Mouse (Mus musculus) thymus, adult 18-20 months (tissue): ENCODE results near the gene Clip2.

Experiments used
- DNase-seq, 2 experiments: peaks; one replicate each; pipeline ENCODE4 v3.0.0; 2022; ENCODE audit warnings: mixed read lengths in 2 of 2

The Clip2 gene

DNA sequence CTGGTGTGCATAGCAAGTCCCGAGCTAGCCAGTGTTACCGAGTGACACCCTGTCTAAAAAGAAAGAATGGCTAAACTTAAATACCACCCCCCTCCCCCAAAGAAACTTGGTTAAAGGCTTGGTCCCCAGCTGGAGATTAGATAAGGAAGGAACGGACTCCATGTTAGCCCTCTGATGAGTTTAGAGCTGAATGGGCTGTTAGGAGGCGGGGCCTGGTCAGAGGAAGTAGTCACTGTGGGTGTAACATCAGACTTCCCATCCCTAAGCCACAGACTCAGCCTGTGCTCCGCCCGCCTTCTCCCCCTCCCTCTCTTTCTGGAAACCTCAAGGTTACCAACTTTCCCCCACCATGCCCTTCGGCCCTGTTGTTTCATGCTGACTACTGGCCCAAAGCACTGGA, 30.4 kb downstream of the Clip2 start:
- DNase-seq, result no peak

DNA sequence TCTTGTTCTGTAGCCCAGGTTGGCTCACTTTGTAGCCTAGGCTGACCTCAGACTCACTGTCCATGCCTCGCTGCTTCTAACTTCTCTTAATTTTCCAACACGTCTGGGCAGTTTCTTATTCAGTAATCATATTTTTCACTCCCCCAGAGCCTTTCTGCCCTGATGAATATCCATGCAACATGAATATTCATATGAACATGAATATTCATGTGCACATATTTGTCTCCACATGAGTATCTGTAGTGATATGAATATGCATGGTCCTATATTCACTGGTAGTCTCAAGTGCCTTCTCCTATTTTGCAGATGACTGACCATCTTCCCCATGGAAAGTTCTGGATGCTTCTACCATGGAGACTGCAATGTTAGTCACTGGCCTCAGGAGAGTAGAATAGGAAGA, 31.1 kb downstream of the Clip2 start:
- DNase-seq, result no peak

DNA sequence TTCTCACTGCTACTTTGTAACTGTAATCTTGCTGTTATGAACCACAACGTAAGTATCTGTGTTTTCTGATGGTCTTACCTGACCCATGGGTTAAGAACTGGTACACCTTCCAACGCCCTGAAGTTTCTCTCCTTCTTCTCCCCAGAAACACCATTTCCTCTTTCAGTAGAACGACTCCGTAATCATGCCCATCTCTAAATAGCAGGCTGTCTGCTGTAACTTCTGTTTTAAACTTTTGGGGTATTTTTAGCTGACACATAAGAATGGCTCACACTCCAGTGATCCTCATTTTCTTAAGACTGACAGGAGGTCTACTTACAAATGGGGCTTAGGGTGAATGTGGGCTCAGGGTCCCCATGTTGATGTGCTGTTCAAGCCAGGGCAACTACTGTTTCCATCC, 32.1 kb downstream of the Clip2 start:
- no peak for DNase-seq

DNA sequence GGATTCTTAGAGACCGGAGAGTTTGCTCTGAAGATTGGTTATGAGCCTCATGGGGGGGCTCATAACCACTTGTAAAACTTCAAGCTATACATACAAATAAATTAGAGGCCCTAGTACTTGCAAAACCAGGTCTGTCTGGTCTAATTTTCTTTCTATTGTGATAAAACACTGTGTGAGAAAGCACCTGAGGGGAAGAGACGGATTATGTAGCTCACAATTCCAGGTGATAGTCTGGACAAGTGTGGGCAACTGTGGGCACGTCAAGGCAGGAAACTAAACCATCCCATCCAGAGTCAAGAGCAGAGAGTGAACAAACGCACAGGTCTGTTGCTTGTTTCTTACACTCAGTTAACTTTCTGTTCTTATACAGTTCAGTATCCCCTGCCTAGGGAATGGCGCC, 32.8 kb downstream of the Clip2 start:
- DNase-seq, result no peak

DNA sequence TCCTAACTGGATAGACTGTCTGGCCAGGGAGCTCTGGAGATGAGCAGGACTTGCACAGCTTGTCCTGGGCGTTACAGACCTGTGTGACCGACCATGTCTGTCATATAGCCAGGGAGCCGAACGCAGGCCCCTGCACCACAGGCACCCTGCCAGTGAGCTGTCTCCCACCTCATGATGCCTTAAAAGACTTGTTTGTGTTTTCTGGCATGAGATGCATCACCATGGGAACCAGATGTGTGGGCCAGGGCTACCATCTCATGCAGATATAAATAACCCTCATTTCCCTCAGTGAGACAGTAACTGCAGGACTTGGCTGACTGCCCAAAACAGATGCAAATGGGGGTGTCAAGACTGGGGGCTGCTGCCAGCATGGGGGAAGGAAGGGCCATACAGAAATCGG, 40.1 kb downstream of the Clip2 start:
- no peak for DNase-seq

DNA sequence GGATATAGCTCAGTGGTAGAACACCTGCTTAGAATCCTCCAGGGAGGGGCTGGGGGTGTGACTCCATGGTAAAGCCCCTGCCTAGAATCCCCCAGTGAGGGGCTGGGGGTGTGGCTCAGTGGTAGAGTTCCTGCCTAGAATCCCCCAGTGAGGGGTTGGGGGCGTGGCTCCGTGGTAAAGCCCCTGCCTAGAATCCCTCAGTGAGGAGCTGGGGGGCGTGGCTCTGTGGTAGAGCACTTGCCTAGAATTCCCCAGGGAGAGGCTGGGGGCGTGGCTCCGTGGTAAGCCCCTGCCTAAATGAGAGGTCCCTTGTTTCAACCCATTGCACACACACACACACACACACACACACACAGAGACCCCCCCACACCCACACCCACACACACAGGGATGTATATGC, 42.0 kb downstream of the Clip2 start:
- DNase-seq, result no peak

DNA sequence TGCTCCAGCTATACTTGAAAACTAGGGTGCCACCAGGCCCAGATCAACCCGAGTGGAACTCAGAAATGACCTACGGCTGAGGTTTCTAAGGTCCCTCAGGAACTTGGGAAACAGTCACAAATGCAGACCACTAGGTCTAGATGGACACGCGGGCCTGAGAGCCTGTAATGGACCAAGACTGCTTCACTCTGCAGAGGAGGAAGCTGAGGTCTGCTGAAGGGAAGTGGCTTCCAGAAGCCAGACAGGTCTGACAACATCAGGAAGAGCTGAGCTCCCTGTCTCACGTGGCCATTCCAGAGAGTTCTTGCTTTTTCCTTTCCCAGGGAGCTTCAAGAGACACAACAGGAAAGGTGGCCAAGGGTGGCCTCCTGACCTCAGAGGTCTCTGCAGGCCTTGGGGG, 43.3 kb downstream of the Clip2 start:
- DNase-seq, result no peak

DNA sequence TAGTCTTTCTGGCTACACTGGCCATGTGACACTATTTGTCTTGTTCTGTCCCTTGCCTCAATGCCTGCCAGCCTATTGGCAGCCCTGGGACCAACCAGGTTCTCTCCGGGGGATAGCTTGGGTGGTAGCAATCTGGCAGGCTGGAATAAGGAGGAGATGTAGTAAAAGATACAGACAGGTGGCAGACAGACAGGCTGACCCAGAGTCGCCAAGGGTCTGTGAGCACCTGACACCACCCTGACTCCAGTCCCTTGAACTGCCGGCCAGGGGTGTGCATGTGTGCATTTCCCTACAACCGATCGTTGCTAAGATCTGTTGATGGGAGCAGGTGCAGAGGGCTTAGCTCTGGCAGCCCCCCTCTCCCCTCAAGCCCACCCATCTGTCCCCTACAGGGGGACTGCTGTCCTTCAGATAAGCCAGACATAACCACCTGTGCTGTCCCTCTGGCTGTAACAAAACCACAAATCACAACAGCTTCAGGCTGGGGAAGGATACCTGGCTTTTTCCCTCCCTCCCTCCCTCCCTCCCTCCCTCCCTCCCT, 44.3 kb downstream of the Clip2 start:
- DNase-seq, result no peak

DNA sequence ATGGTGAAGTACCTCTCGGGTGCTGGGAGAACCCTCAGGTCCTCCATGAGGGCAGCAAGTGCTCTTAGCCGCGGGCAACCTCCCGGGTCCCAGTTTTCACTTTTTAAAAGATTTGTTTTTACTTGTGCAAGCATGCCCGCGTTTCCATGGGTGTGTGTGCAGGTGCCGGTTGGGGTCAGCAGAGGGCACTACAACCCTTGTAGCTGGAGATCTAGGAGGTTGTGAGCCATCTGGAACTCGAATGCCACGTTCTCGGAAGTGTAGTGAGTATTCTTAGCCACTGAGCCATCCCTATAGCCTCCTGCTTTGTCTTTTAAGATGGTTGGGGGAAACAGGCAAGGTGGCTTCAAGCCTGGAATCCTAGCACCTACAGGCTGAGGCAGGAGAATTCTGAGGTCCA, 44.9 kb downstream of the Clip2 start:
- peak; percentile 41 to 49 for DNase-seq

DNA sequence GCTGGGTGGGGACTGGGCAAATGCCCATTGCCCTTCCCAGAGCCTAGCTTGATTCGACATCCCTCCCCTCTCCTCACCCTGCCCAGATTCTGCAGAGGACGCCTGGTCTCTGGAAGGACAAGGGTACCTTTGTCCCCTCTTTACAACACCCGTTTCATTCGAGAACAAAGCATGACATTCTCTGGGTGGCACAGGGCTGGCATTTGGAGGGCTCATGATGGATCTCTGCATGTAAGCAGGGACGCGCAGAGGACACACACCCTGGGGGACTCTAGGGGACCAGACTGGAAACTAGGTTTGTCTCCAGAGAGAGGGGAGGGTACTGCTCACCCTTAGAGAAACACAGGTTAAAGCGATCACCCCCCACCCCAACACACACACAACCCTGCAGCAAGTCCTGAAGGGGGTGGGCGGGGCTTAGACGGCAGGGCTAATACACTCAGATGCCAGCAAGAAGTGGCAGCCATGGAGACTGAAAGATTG, 46.4 kb downstream of the Clip2 start:
- no peak for DNase-seq

DNA sequence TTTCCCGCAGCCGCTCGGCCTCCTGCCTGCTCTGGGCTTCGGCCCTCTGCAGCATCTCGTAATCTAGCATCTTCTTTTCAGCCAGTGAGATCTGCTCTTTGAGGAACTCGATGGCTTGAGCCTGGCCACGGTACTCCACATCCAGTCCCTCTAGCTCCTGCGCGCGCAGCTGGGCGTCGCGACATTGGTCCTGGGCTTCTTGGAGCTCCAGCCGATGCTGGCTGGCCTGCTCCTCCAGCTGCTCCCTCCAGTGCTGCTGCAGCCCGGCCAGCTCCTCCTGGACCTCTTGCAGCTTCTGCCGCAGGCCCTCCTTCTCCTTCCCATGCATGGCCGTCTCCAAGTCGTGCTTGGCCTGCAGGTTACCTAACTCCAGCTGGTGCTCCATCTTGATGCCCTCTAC, 49.6 kb downstream of the Clip2 start:
- no peak for DNase-seq

DNA sequence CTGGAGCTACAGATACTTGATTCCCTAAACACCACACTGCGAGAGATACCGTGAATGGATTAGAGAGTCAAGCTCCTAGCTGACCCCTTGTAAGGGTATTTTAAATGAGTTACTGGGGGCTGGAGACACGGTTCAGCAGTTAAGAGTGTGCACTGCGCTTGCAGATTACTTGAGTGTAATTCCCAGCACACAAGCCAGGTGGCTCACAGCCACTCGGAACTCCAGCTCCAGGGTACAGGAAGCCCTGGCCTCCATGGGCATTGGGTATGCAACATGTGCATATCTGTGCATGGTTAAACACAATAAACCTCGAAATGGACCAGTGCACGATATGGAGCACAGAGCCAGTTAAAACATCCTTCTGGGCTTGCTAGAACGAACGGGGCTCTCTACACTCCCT, 50.8 kb downstream of the Clip2 start:
- DNase-seq, result no peak

DNA sequence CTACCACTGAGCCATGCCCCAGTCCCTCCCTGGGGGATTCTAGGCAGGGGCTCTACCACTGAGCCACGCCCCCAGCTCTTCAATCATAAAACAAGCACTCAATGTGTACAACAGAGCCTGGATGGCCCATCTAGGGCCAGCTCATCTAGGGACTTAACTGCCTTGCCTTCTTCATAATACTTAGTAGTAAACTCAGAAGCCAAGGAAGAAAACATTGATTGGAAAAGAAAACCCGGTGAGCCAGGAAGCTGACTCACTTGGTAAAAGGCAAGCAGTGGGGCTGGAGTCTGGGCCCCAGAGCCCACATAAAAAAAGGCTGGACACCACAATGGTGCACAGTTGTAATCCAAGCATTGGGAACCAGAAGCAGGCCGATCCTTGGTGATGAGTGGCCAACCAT, 51.6 kb downstream of the Clip2 start:
- no peak for DNase-seq

DNA sequence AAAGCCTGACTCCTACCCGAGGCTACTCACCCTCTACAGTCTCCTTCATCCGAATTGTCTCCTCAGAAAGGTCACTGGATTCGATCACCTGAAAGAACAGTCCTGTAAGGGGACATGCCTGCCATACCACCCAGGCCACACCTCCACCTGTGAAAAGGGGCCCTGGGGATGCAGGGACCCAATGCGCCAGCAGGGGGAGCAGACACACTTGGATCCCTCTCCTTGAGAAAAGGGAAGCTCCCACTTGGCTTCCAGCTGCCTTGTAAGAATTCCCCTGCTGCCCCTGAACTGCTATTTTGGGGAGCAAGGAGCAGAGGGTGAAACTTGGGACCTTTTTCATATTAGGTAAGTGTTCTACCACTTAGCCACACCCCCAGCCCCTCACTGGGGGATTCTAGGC, 52.2 kb downstream of the Clip2 start:
- no peak for DNase-seq

DNA sequence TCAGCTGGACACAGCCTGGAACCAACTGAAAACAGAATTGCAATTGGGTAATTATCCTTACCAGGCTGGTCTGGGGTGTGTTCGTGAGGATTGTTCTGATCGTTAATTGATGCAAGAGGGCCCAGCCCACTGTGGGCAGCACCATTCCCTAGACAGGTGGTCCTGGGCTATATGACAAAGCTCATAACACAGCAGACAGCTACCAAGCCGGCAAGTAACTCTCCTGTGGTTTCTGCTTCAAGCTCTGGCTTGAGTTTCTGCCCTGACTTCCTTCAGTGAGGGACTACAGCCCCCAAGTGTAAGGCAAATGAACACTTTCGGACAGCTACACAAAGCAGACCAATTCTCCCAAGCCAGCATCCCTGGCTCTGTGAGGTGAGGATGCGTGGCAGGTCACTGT, 55.2 kb downstream of the Clip2 start:
- DNase-seq, result no peak

DNA sequence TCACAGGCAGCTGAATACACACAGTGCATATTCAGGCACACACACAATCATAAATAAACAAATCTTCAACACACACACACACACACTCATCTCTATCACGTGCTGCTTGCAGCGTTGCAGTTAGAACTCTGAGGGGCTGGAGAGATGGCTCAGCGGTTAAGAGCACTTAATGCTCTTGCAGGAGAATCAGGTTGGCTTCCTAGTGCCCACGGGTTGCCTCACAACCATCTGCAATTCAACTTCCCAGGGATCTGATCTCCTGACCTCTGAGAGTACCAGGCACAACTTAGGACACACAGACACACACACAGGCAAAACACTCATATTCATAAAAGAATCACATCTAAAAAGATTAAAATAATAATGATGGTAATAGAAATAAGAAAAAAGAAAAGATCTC, 56.4 kb downstream of the Clip2 start:
- DNase-seq, result no peak

DNA sequence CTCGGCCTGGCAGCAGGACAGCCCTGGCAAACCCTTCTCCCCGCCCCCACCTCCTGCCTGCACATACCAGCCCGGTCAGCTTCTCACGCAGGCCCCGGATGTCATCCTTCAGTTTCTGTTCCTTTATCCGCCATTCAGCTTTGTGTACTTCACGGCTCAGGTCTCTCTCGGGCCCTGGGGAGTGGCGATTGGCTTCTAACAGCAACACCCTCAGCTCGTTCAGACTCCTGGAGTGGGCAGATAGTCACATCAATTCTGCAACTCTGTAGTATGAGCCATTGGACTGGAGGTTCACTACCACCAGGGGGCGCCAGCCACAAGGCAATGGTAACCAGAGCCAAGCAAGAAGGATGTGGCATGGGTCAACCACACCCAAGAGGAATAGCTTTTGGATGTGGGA, 58.1 kb downstream of the Clip2 start:
- peak; percentile 62 to 65 for DNase-seq

DNA sequence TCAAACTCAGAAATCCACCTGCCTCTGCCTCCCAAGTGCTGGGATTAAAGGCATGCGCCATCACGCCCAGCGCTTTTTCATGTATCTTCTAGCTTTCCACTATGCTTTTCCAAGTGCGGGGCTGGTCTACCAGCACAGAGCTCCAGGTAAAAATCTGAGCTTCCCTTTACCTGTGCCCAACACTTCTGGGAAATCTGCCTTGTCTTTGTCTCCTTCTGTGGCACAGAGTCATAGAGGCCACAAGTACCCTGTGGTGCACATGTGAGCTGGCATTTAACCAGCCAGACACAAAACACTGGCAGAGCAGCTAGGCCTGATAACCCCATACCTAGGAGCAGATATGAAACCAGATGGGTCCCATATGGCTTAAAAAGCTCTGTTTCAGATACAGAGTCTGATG, 59.3 kb downstream of the Clip2 start:
- DNase-seq, result no peak

DNA sequence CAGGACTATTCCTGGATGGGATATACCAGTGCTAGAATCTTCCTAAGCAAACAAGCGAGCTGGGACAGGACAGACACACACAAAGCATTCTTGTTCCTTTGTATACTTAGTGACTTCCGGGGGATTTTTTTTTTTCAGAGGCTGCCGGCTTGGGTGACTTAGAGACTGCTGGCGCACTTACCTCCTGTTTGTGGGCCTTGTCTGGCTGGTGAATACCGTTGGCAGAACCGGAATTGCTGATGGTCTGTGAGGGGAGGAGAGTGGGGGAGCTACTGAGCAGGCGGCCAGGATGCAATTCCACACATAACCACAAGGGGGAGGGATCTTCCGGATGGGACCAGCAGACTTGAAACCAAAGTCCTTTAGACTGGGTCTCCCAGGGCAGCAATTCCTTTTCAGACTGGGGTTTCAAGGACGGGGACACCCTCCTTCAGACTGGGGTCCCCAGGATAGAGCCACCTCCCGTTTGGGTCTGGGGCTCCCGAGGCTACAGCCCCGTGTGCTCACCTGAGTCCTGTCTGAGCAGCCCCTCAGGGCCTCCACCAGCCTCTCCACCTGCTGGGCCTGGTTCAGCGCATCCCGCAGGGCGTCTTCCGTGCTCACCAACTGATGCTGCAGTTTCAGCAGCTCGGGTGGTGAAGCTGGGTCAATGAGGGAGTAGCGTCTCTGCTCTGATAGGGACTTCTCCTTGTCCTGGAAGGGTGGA, 60.4 kb downstream of the Clip2 start:
- peak; percentile 79 to 86 for DNase-seq

DNA sequence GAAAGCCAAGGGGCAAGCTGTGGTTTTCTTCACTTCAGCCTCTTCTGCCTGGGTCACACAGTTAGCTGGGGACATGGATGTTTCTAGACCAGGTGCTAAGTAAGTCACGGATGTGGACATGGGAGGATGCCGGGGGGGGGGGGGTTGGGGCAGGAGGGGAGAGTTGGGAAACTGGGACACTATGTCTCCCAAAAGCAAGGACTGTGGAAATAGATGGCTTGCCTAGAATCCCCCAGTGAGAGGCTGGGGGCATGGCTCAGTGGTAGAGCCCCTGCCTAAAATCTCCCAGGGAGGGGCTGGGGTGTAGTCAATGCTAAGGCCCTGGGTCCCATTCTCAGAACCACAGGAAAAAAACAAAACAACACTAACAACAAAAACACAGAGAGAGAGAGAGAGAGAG, 61.0 kb downstream of the Clip2 start:
- no peak for DNase-seq

DNA sequence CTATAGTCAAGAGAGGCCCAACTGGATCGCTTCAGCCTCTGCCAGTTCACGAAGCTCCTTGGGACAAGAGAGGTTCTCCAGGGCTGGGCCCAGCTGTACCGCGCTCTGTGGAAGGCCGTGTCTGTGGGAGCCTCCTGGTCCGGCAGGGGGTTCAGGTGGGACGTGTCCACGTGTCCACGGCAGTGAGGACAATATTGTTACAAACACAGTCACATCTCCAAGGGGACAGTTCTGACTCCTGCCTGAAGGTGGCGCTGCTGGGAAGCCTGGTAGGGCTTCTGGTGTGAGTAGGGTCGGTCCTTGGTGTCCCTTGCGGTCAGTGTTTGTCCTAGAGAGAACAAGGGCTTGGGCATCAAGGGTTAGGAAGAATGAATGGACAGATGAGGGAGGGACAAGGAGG, 61.8 kb downstream of the Clip2 start:
- DNase-seq, result peak in 1 of 2 experiments; percentile 57

DNA sequence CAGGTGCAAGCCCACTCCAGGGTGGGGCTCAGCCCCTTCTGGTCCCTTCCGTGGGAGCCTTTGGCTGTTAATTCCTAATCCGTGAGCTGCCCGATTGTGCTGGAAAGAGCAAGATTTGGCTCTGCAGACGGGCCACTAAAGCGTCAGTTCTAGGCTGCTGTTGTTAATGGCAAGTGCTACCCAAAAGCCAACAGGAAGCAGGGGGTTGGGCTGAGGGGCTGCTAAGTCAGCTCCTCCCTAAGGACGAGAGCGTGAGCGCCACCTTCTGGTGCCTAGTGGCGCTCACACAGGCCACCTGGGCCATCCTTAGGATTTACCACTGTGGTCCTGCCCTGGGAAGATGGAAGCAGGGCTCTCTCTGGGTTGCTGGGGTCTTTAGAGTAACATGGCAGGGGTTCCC, 62.7 kb downstream of the Clip2 start:
- DNase-seq, result peak; percentile 67 to 79

DNA sequence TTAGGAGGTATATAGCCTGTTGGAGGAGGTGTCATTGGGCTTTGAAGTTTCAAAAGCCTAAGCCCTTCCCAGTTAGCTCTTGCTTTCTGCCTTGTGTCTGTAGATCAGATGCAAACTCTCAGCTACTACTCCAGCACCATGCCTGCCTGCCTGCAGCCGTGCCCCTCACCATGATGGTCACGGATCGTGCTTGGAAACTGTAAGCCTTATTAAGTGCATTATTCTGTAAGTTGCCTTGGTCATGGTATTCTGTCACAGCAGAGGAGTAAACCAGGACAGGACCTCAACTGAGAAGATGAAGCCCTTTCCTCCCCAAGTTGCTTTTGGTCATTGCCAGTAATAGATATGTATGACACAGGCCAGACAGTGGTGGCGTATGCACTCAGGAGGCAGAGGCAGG, 63.6 kb downstream of the Clip2 start:
- no peak for DNase-seq

DNA sequence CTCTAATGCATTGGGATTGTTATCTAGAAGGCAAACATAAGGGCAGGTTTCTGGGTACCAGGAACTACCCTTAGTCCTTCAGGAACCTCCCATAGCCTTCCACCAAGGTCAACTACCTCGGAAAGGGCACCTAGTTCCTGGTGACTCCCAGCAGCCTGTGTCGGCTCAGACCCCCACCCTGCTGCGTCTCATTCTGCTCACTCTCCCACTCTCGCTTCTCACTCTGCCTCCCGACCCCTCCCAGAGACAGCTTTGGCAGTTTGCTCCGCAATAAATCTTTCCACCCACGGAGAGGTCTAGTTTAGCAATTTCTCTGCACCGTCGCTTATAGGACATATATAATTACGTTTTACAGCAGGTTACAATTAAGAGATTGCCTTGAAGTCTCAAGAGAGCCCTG, 64.2 kb downstream of the Clip2 start:
- no peak for DNase-seq
